Mouse (Mus musculus) limb, embryonic 11.5 days (tissue): ENCODE measurements around the gene Abracl. TPM values are rescaled to one million over a fixed set of nuclear protein-coding genes. Genes with fewer than 3 reads are reported as not detected.
A peak's percentile ranks its signal among the peaks of the same experiment; 100 is the strongest.

Source experiments
- ATAC-seq: fragments of 200-750 bp; cut with Nextera tagmentation; 2 replicates; pipeline ENCODE4 v1.8.0; 2017; ENCODE audit warnings: low read depth; ENCODE audit not compliant: insufficient number of reproducible peaks, low FRiP score, low TSS enrichment
- DNase-seq: peaks from one replicate; pipeline ENCODE4 v3.0.0-alpha.2; 2015; ENCODE audit warnings: low spot score
- H3K27ac ChIP-seq: fragments of 300-500 bp; sonication (generic); replicated peaks from 2 replicates; pipeline ENCODE4 v1.5.1; 2014; ENCODE audit warnings: low read depth, mild to moderate bottlenecking, low read length
- H3K27me3 ChIP-seq: fragments of 300-500 bp; sonication (generic); 2 replicates; pipeline ENCODE4 v1.6.1; 2014; ENCODE audit warnings: mild to moderate bottlenecking, low read length, mixed read lengths; ENCODE audit not compliant: control insufficient read depth, insufficient read depth
- H3K36me3 ChIP-seq: fragments of 300-500 bp; sonication (generic); 2 replicates; pipeline ENCODE4 v1.6.1; 2014; ENCODE audit warnings: mild to moderate bottlenecking, low read length, moderate library complexity, mixed read lengths; ENCODE audit not compliant: control insufficient read depth, insufficient read depth
- H3K4me1 ChIP-seq: fragments of 300-500 bp; sonication (generic); 2 replicates; pipeline ENCODE4 v1.6.1; 2014; ENCODE audit warnings: low read length, mixed read lengths; ENCODE audit not compliant: control insufficient read depth, insufficient read depth
- H3K4me2 ChIP-seq: fragments of 300-500 bp; sonication (generic); 2 replicates; pipeline ENCODE4 v1.6.1; 2014; ENCODE audit warnings: low read depth, mild to moderate bottlenecking, moderate library complexity; ENCODE audit not compliant: severe bottlenecking
- H3K4me3 ChIP-seq: fragments of 300-500 bp; sonication (generic); 2 replicates; pipeline ENCODE4 v1.5.1; 2014; ENCODE audit warnings: low read depth, low read length
- H3K9ac ChIP-seq: fragments of 300-500 bp; sonication (generic); 2 replicates; pipeline ENCODE4 v1.6.1; 2014; ENCODE audit warnings: mild to moderate bottlenecking, low read length
- H3K9me3 ChIP-seq: fragments of 300-500 bp; sonication (generic); 2 replicates; pipeline ENCODE4 v1.6.1; 2016; ENCODE audit warnings: low read length; ENCODE audit not compliant: control insufficient read depth
- WGBS: fragments of 180-500 bp; shearing (Covaris S2); extraction: QIAGEN DNeasy Blood & Tissue Kit; methylation state at CpG from one replicate; pipeline ENCODE4 v1.1.7; 2014; 5-methylcytosine and 5-hydroxymethylcytosine counted together
- polyA plus RNA-seq: library from polyadenylated mRNA; unstranded; fragments of >200 nt; fragmentation: Nextera tagmentation; extraction: Ambion mirVana; gene quantifications from 2 replicates; pipeline ENCODE4 v1.2.1, GENCODE M21; 2014

The Abracl gene
- polyA plus RNA-seq, 1 experiment from 2014 or later: 198 TPM

GRCm38 (mm10) chr10:18047380-18048146, 24.5 kb upstream of the Abracl start:
- Histone ChIP-seq H3K9ac (no peak overlapping the region), H3K27ac (no peak overlapping the region), H3K36me3 (no peaks in the 10 kb centered on the region), H3K27me3 (no peaks in the 10 kb centered on the region), H3K4me2 (no peak overlapping the region), H3K4me1 (no peaks in the 10 kb centered on the region), H3K9me3 (no peaks in the 10 kb centered on the region), H3K4me3 (no peak overlapping the region)
- ATAC-seq (no peak), DNase-seq (no peak)
- 34% methylated on average over 10 of the region's 10 CpGs for WGBS

- DNase-seq (peak; percentile 2), ATAC-seq (no peak)
- Histone ChIP-seq H3K36me3 (no peaks in the 10 kb centered on the region), H3K9ac (no peak overlapping the region), H3K4me2 (no peak overlapping the region), H3K9me3 (no peaks in the 10 kb centered on the region), H3K4me1 (no peaks in the 10 kb centered on the region), H3K27me3 (no peaks in the 10 kb centered on the region), H3K27ac (no peak overlapping the region), H3K4me3 (no peak overlapping the region)
Observed at GRCm38 (mm10) chr10:18046380-18046779, 23.3 kb upstream of the Abracl start.

GRCm38 (mm10) chr10:18036849-18037248, 13.8 kb upstream of the Abracl start:
- H3K27ac ChIP-seq: no peak overlapping the region
- no peak overlapping the region for H3K4me3 ChIP-seq
- no peak overlapping the region for H3K9ac ChIP-seq
- WGBS: 70% methylated on average over 5 of the region's 5 CpGs
- H3K9me3 ChIP-seq: no peaks in the 10 kb centered on the region
- H3K27me3 ChIP-seq: no peaks in the 10 kb centered on the region
- ATAC-seq (no peak), DNase-seq (no peak)
- H3K4me1 ChIP-seq: no peaks in the 10 kb centered on the region
- no peaks in the 10 kb centered on the region for H3K36me3 ChIP-seq
- no peak overlapping the region for H3K4me2 ChIP-seq

GRCm38 (mm10) chr10:18034408-18034807, 11.3 kb upstream of the Abracl start:
- DNase-seq (no peak), ATAC-seq (no peak)
- Histone ChIP-seq H3K27ac (no peak overlapping the region), H3K36me3 (no peaks in the 10 kb centered on the region), H3K27me3 (no peaks in the 10 kb centered on the region), H3K4me1 (no peaks in the 10 kb centered on the region), H3K4me3 (no peak overlapping the region), H3K9me3 (no peaks in the 10 kb centered on the region), H3K9ac (no peak overlapping the region), H3K4me2 (no peak overlapping the region)
- WGBS: 88% methylated on average over 4 of the region's 4 CpGs

GRCm38 (mm10) chr10:18022312-18022711, 776 bp downstream of the Abracl start:
- ATAC-seq (peak; percentile 79), DNase-seq (peak; percentile 85)
- Histone ChIP-seq H3K4me3 (peak overlapping the region; percentile 63), H3K9me3 (no peaks in the 10 kb centered on the region), H3K36me3 (0 out of 2 replicates have a peak, but pooled peaks cover 2% of the 10 kb centered on the region), H3K4me2 (peak overlapping the region; percentile 58), H3K27me3 (no peaks in the 10 kb centered on the region), H3K4me1 (no peaks in the 10 kb centered on the region), H3K9ac (peak overlapping the region; percentile 91), H3K27ac (peak overlapping the region; percentile 91)
- WGBS: under 1% methylated on average over 21 of the region's 21 CpGs

- H3K27ac ChIP-seq: peak overlapping the region; percentile 91; the same call in 1 of the 2 replicates
- no peak for ATAC-seq
- H3K27me3 ChIP-seq: no peaks in the 10 kb centered on the region
- H3K9me3 ChIP-seq: no peaks in the 10 kb centered on the region
- H3K9ac ChIP-seq: peak overlapping the region; percentile 91
- no peaks in the 10 kb centered on the region for H3K4me1 ChIP-seq
- H3K4me3 ChIP-seq: peak overlapping the region; percentile 63
- DNase-seq: peak; percentile 23
- H3K4me2 ChIP-seq: peak overlapping the region; percentile 58
- peaks cover 4% of the 10 kb centered on the region; the same call in 1 of the 2 replicates for H3K36me3 ChIP-seq
- WGBS: 45% methylated on average over 14 of the region's 14 CpGs
Observed at GRCm38 (mm10) chr10:18021576-18022311, 1.3 kb downstream of the Abracl start.

GRCm38 (mm10) chr10:18020846-18021245, 2.2 kb downstream of the Abracl start:
- WGBS: 72% methylated on average over 1 of the region's 1 CpGs
- no peaks in the 10 kb centered on the region for H3K4me1 ChIP-seq
- H3K9ac ChIP-seq: no peak overlapping the region
- peaks cover 4% of the 10 kb centered on the region; the same call in 1 of the 2 replicates for H3K36me3 ChIP-seq
- H3K27ac ChIP-seq: no peak overlapping the region
- H3K4me2 ChIP-seq: no peak overlapping the region
- H3K9me3 ChIP-seq: no peaks in the 10 kb centered on the region
- H3K27me3 ChIP-seq: no peaks in the 10 kb centered on the region
- H3K4me3 ChIP-seq: no peak overlapping the region
- no peak for DNase-seq
- no peak for ATAC-seq

GRCm38 (mm10) chr10:18020443-18020842, 2.6 kb downstream of the Abracl start:
- no peak for DNase-seq
- WGBS: 91% methylated on average over 7 of the region's 7 CpGs
- no peak overlapping the region for H3K4me2 ChIP-seq

More at GRCm38 (mm10) chr10:18020443-18020842, 2.6 kb downstream of the Abracl start:
- Histone ChIP-seq H3K4me3 (no peak overlapping the region), H3K36me3 (peaks cover 4% of the 10 kb centered on the region; the same call in 1 of the 2 replicates), H3K9me3 (no peaks in the 10 kb centered on the region), H3K27me3 (no peaks in the 10 kb centered on the region), H3K9ac (no peak overlapping the region), H3K4me1 (no peaks in the 10 kb centered on the region), H3K27ac (no peak overlapping the region)
- no peak for ATAC-seq
